Mouse (Mus musculus): ENCODE results near the gene Slc26a1.

GRCm38 (mm10) chr5:108719761-108720160 is 44.4 kb upstream of the Slc26a1 start:
- no peak for TF ChIP-seq GATA1 (IDR thresholded peaks at IDR 0.05; ENCODE audit: low read depth, low read length)
- TF ChIP-seq POLR2A (IDR thresholded peaks at IDR 0.05; ENCODE audit: control insufficient read depth in 1 of 2, insufficient read depth in 1 of 2, low read depth in 1 of 2, low read length in 2 of 2, poor library complexity in 1 of 2): no peak
- TF ChIP-seq E2F4 (IDR thresholded peaks at IDR 0.05; ENCODE audit: borderline replicate concordance, low read depth, low read length): no peak
- no peak for TF ChIP-seq CTCF (IDR thresholded peaks at IDR 0.05 in 2 of 3, conservative IDR thresholded peaks at IDR 0.05 in 1 of 3; ENCODE audit: control insufficient read depth in 1 of 3, insufficient read depth in 1 of 3, low read depth in 2 of 3, low read length in 3 of 3, poor library complexity in 1 of 3, severe bottlenecking in 1 of 3)
- TF ChIP-seq ZMIZ1 (IDR thresholded peaks at IDR 0.05; ENCODE audit: low read depth, low read length): no peak
- no peak for TF ChIP-seq TCF12 (IDR thresholded peaks at IDR 0.05; ENCODE audit: low read depth, low read length)
- no peak for TF ChIP-seq MAFK (IDR thresholded peaks at IDR 0.05; ENCODE audit: borderline replicate concordance, low read depth, low read length)
- no peak for TF ChIP-seq ZNF384 (IDR thresholded peaks at IDR 0.05; ENCODE audit: low read depth, low read length)
